Mouse (Mus musculus): ENCODE measurements around the gene Hist1h2bg. TPM values are rescaled to one million over a fixed set of nuclear protein-coding genes. Genes with fewer than 3 reads are reported as not detected.
"Not testable (repeated sequence)": the region's sequence is repeated elsewhere in the genome, so short reads cannot be mapped to it uniquely, and the experiment has no call there.

The Hist1h2bg gene
- polyA plus RNA-seq, 1 experiment from 2014 or later, result 4.0 TPM

DNA sequence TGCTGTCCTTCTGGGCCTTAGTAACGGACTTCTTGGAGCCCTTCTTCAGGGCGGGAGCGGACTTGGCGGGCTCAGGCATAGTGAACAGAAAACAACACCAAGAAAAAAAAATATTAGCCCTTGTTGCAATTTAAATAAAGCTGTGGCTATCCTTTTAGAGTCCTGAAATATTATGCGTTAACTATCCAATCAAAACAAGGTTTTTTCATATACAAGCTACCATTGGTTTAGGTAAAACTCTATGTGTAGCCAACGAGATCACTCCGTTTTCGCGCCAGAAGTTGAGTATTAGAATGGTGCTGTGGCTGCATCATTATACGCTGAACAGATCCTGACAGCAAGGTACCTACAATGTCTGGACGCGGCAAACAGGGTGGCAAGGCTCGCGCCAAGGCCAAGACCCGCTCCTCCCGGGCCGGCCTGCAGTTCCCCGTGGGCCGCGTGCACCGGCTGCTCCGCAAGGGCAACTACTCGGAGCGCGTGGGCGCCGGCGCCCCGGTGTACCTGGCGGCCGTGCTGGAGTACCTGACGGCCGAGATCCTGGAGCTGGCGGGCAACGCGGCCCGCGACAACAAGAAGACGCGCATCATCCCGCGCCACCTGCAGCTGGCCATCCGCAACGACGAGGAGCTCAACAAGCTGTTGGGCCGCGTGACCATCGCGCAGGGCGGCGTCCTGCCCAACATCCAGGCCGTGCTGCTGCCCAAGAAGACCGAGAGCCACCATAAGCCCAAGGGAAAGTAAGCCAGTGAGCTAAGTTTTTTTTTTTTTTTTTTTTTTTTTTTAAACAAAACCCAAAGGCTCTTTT lies 37.4 kb upstream of the Hist1h2bg start, which contains the start of gene Hist1h2af:
Gene Hist1h2af (plus strand): TSS at position 347 of the 808 bp plus-strand sequence.
- not testable (repeated sequence) for H3K36me3 ChIP-seq (replicated peaks); H3K9me3 ChIP-seq; H3K27me3 ChIP-seq (replicated peaks)
- Histone ChIP-seq H3K4me2 (peak within 1 kb of the TSS; percentile 85), H3K27ac (peak within 1 kb of the TSS; percentile 96), H3K4me3 (peak within 1 kb of the TSS; percentile 54), H3K4me1 (peaks cover 41% of the 10 kb centered on the region), H3K9ac (peak within 1 kb of the TSS; percentile 38; the same call in 1 of the 2 replicates)
- WGBS, result under 1% methylated on average over 33 of the region's 53 CpGs
- peak; percentile 22; the same call in 1 of the 2 replicates for ATAC-seq (replicated peaks)

DNA sequence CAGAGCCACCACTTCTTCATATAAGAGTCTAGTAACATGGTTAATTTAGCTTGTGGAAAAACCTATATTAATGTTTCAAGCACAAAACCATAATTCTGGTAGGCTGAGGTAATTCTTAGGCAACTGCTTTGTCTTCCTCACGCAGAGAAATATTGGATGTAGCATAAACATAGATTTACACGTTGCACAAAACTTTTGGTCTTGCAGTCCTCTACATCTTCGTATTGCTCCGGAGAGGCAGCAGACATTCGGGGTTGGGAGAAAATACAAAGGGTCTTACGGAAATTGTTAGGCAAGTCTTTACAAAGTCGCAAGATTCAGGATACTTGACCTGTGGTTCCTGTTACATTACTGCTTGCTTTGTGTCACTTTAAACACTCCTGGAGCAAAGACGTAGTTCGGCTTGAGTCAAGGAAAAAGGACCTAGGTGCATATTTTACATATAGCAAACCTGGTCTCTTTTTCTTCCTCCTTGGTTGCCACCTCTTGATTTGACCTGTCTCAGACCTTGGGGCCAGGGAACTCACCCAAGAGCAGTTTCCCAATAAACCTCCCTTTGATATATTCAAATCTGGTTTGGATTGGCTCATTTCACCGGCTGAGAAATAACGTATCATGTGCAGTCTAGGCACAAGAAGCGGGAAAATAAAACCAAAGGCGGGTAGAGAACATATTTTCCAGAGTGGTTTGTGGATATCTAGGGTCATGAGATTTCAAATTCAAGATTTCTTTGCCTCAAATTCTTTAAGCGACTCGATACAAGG lies 36.6 kb upstream of the Hist1h2bg start:
- ATAC-seq (replicated peaks), result no peak
- Histone ChIP-seq H3K4me1 (peaks cover 37% of the 10 kb centered on the region), H3K4me3 (peak overlapping the region; percentile 54), H3K27me3 (replicated peaks) (no peaks in the 10 kb centered on the region), H3K9ac (peak overlapping the region; percentile 12; the same call in 1 of the 2 replicates), H3K9me3 (no peaks in the 10 kb centered on the region), H3K27ac (peak overlapping the region; percentile 48; the same call in 1 of the 2 replicates), H3K4me2 (peak overlapping the region; percentile 85), H3K36me3 (replicated peaks) (no peaks in the 10 kb centered on the region)
- WGBS, result under 1% methylated on average over 15 of the region's 15 CpGs

DNA sequence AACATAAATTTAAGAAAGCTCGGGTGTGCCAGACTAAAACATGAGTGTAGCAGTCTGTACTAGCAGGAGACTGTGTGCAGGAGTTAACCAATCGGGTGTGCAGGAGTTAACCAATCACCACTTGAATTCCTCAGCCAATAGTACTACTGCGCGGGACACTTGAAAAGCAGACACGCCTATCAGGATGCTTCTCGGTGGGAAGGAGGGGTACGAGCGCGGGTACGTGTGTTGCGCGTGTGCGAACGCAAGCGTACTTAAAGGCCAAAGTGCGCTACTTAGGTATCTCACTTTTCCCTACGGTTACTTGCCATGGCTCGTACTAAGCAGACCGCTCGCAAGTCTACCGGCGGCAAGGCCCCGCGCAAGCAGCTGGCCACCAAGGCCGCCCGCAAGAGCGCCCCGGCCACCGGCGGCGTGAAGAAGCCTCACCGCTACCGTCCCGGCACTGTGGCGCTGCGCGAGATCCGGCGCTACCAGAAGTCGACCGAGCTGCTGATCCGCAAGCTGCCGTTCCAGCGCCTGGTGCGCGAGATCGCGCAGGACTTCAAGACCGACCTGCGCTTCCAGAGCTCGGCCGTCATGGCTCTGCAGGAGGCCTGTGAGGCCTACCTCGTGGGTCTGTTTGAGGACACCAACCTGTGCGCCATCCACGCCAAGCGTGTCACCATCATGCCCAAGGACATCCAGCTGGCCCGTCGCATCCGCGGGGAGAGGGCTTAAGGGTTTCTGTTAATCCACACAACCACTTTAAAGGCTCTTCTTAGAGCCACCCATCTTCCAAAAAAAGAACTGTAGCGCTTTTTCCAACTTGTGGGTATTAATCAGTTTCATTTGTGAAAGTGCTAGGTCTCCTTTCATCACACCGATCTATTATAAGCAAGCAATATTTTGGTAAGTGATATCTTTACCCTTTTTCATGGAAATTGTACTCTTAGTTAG lies 35.8 kb upstream of the Hist1h2bg start, which contains the start of gene Hist1h3g:
Gene Hist1h3g (plus strand): TSS at position 286 of the 939 bp plus-strand sequence.
- peak within 1 kb of the TSS; percentile 48; the same call in 1 of the 2 replicates for H3K27ac ChIP-seq
- WGBS, result under 1% methylated on average over 50 of the region's 62 CpGs

DNA sequence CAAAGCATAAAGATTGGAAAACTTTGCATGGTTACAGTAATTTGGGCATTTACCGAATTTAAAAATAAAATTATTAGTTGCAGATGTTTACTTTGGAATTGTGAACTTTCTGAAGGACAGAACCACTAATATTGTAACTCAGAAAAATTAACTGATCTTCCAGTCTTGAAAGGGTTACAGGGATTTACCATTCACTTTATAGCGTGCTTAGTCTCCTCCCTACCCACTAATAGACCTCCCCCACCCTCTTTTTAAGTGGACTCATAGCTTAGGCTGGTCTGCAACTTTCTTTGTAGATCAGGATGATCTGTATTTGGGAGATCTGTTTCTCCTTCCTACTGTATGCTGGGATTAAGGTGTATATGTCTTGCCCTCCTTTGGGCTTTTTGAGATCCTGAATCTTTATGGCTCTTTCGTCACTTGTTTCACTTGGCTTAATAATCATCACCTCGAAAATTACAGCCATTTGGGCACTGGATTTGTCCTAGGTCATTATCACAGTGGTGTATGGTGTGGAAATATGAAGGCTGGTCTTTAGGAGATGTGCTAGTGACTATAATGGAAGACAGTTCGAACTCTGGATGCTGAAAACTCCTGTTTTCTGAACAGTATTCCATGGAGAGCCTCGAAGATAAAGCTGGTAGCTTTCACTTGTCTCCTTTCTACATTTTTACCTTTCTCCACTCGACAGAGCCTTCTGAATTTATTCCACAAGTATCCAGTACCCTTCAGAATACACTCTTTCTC lies 34.9 kb upstream of the Hist1h2bg start:
- Histone ChIP-seq H3K27ac (no peak overlapping the region), H3K9me3 (no peaks in the 10 kb centered on the region), H3K4me1 (peaks cover 31% of the 10 kb centered on the region), H3K27me3 (replicated peaks) (no peaks in the 10 kb centered on the region), H3K4me2 (peak overlapping the region; percentile 85), H3K9ac (no peak overlapping the region), H3K4me3 (no peak overlapping the region), H3K36me3 (replicated peaks) (no peaks in the 10 kb centered on the region)
- WGBS, result 17% methylated on average over 7 of the region's 7 CpGs
- no peak for ATAC-seq (replicated peaks)

More for the DNA sequence above, 35.8 kb upstream of the Hist1h2bg start, which contains the start of gene Hist1h3g:
- peak within 1 kb of the TSS; percentile 54 for H3K4me3 ChIP-seq
- peak within 1 kb of the TSS; percentile 85 for H3K4me2 ChIP-seq
- peak within 1 kb of the TSS; percentile 12; the same call in 1 of the 2 replicates for H3K9ac ChIP-seq
- peaks cover 31% of the 10 kb centered on the region for H3K4me1 ChIP-seq
- not testable (repeated sequence) for H3K27me3 ChIP-seq (replicated peaks); H3K36me3 ChIP-seq (replicated peaks); H3K9me3 ChIP-seq
- peak; percentile 89 for ATAC-seq (replicated peaks)

DNA sequence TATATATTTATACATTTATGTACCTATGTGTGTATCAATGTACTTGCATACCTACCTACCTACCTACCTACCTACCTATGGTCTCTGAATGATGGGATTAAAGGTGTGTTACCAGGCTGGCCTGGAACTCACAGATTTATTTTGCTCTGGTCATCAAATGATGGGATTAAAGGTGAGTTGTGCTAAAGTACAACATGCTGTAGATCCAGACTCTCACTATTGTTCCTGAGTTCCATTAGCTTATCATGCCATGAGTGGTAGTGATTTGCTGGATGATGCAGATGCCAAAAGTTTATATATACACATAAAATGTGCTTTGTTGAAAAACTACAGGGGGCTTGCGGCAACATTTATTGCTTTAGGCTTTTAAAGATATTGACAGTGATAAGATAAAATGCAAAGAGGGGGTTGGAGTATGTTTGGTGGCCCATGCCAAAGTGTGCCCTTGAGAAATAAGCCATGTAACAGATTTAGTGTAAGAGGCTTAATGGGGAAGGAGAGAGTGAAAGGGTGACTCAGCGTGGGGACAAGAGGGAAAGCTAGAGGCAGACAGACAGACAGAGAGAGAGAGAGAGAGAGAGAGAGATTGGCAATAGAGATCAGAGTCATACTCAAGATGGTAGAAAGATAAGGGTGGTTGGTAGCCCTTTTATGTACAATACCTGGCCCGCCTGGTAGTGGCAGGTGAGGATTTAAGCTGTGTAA lies 34.0 kb upstream of the Hist1h2bg start:
- Histone ChIP-seq H3K36me3 (replicated peaks) (no peaks in the 10 kb centered on the region), H3K4me3 (no peak overlapping the region), H3K4me2 (no peak overlapping the region), H3K4me1 (peaks cover 27% of the 10 kb centered on the region), H3K9ac (no peak overlapping the region), H3K27ac (no peak overlapping the region), H3K9me3 (no peaks in the 10 kb centered on the region), H3K27me3 (replicated peaks) (no peaks in the 10 kb centered on the region)
- 78% methylated on average over 3 of the region's 3 CpGs for WGBS
- no peak for ATAC-seq (replicated peaks)

GRCm38 (mm10) chr13:23538249-23538648 lies 32.9 kb upstream of the Hist1h2bg start:
- H3K36me3 ChIP-seq (replicated peaks), result no peaks in the 10 kb centered on the region
- no peak overlapping the region for H3K9ac ChIP-seq
- ATAC-seq (replicated peaks), result no peak
- whole genome bisulfite sequencing, result 81% methylated on average over 5 of the region's 5 CpGs
- no peaks in the 10 kb centered on the region for H3K27me3 ChIP-seq (replicated peaks)
- no peak overlapping the region for H3K4me3 ChIP-seq
- H3K9me3 ChIP-seq, result no peaks in the 10 kb centered on the region
- H3K27ac ChIP-seq, result no peak overlapping the region
- H3K4me1 ChIP-seq, result peaks cover 21% of the 10 kb centered on the region
- no peak overlapping the region for H3K4me2 ChIP-seq

DNA sequence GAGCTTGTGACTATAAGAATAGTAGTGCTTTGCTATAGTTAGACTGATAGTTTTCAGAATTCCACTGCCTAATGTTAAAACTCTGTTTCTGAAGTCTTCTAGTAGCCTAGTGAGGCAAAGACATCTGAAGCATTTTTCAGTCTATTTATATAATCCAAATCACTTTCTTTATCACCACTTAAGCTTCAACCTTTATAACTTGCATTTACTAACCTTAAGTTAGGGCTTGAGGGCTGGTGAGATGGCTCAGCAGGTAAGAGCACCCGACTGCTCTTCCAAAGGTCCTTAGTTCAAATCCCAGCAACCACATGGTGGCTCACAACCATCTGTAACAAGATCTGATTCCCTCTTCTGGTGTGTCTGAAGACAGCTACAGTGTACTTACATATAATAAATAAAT lies 31.4 kb upstream of the Hist1h2bg start:
- not testable (repeated sequence) for H3K9me3 ChIP-seq; H3K9ac ChIP-seq; H3K4me2 ChIP-seq; H3K27me3 ChIP-seq (replicated peaks); ATAC-seq (replicated peaks); H3K36me3 ChIP-seq (replicated peaks); H3K27ac ChIP-seq; H3K4me3 ChIP-seq
- H3K4me1 ChIP-seq, result peaks cover 10% of the 10 kb centered on the region
- 81% methylated on average over 1 of the region's 1 CpGs for WGBS

DNA sequence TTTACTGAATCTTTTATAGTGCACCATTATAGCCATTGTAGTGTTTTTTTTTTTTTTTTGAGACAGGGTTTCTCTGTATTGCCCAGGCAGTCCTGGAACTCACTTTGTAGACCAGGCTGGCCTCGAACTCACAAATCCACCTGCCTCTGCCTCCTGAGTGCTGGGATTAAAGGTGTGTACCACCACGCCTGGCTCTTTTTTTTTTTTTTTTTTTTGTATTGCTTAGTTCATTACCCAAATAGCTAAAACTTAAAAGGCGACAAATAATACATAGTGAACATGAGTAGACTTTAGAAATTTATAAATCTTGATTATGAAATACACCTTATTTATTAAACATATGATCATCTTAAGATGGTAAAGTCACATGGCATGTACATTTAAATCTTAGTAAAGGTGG lies 29.7 kb upstream of the Hist1h2bg start:
- Histone ChIP-seq H3K36me3 (replicated peaks) (no peaks in the 10 kb centered on the region), H3K4me3 (no peak overlapping the region), H3K27me3 (replicated peaks) (no peaks in the 10 kb centered on the region), H3K4me1 (peaks cover 5% of the 10 kb centered on the region), H3K9ac (no peak overlapping the region), H3K9me3 (no peaks in the 10 kb centered on the region), H3K27ac (no peak overlapping the region), H3K4me2 (no peak overlapping the region)
- WGBS, result 88% methylated on average over 3 of the region's 3 CpGs
- ATAC-seq (replicated peaks), result no peak

DNA sequence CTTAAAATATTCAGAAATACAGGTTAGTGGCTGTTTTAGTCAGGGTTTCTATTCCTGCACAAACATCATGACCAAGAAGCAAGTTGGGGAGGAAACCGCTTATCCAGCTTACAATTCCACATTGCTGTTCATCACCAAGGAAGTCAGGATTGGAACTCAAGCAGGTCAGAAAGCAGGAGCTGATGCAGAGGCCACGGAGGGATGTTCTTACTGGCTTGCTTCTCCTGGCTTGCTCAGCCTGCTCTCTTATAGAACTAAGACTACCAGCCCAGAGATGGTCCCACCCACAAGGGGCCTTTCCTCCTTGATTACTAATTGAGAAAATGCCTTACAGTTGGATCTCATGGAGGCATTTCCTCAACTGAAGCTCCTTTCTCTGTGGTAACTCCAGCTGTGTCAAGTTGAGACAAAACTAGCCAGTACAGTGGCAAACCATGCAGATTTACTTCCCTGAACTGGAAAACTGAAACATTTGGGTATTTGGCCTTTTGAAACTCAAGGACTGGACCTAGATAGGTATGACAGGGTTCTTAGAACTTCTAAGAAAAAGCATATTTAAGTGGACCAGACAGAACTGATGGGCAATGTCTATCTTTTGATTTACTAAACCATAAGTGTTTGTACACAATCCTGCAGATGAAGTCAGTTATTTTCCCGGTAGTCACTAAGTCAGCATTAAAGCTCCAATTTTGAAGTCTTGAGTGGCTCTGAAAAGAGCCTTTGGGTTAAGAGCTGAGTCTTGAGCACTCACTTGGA lies 28.8 kb upstream of the Hist1h2bg start:
- not testable (repeated sequence) for H3K4me1 ChIP-seq; H3K27me3 ChIP-seq (replicated peaks); H3K36me3 ChIP-seq (replicated peaks); ATAC-seq (replicated peaks); H3K9me3 ChIP-seq
- Histone ChIP-seq H3K4me3 (peak overlapping the region; percentile 45), H3K27ac (peak overlapping the region; percentile 72; the same call in 1 of the 2 replicates), H3K9ac (peak overlapping the region; percentile 41), H3K4me2 (peak overlapping the region; percentile 86)
- 5% methylated on average over 3 of the region's 3 CpGs for WGBS

- Histone ChIP-seq H3K4me2 (peak within 1 kb of the TSS; percentile 86), H3K4me3 (peak within 1 kb of the TSS; percentile 52), H3K9ac (peak within 1 kb of the TSS; percentile 58), H3K27ac (peak within 1 kb of the TSS; percentile 91)
- ATAC-seq (replicated peaks), result peak; percentile 88
- not testable (repeated sequence) for H3K27me3 ChIP-seq (replicated peaks); H3K4me1 ChIP-seq; H3K9me3 ChIP-seq; H3K36me3 ChIP-seq (replicated peaks)
- WGBS, result under 1% methylated on average over 32 of the region's 42 CpGs
Observed at GRCm38 (mm10) chr13:23542999-23543607, 28.1 kb upstream of the Hist1h2bg start, which contains the start of gene Hist1h2bh. Gene Hist1h2bh, minus strand, starts transcription at chr13:23543392.
